Mouse (Mus musculus): ENCODE measurements around the gene Mcrip2. TPM values are rescaled to one million over a fixed set of nuclear protein-coding genes. Genes with fewer than 3 reads are reported as not detected.

Gene Mcrip2
- 38.2 and 38.4 TPM in 2 replicates for polyA plus RNA-seq (2015; fragmentation: Nextera tagmentation; extraction: Ambion mirVana)

GRCm38 (mm10) chr17:25868601-25869191 lies at the start of gene Mcrip2:
Gene Mcrip2, minus strand, starts transcription at chr17:25868764.

GRCm38 (mm10) chr17:25880196-25880910 lies 11.8 kb upstream of the Mcrip2 start, which contains the start of gene Wfikkn1:
Gene Wfikkn1, minus strand, starts transcription at chr17:25880858.

GRCm38 (mm10) chr17:25874721-25875170 lies 6.2 kb upstream of the Mcrip2 start, which contains the start of gene Mettl26:
Gene Mettl26, plus strand, starts transcription at chr17:25875074.

GRCm38 (mm10) chr17:25860832-25861703 lies 7.5 kb downstream of the Mcrip2 start, which contains the start of gene Wdr90:
Gene Wdr90, minus strand, starts transcription at chr17:25861501.

GRCm38 (mm10) chr17:25844396-25844901 lies 24.1 kb downstream of the Mcrip2 start, which contains the start of gene Rhot2:
Gene Rhot2, minus strand, starts transcription at chr17:25844851.

GRCm38 (mm10) chr17:25841117-25841880 lies 27.3 kb downstream of the Mcrip2 start, which contains the start of gene Gm20683:
Gene Gm20683, minus strand, starts transcription at chr17:25841763.

GRCm38 (mm10) chr17:25837076-25837410 lies 31.5 kb downstream of the Mcrip2 start, which contains the start of gene Rhbdl1:
Gene Rhbdl1, minus strand, starts transcription at chr17:25837295.

GRCm38 (mm10) chr17:25833291-25833663 lies 35.3 kb downstream of the Mcrip2 start, which contains the start of gene Stub1:
Gene Stub1, minus strand, starts transcription at chr17:25833404.

GRCm38 (mm10) chr17:25828712-25829557 lies 39.6 kb downstream of the Mcrip2 start, which contains the start of gene Jmjd8:
Gene Jmjd8, plus strand, starts transcription at chr17:25828867.

GRCm38 (mm10) chr17:25823452-25823851 lies 45.1 kb downstream of the Mcrip2 start, which contains the start of gene Wdr24:
Gene Wdr24, plus strand, starts transcription at chr17:25823627.

Other genes starting within 250 kb of the Mcrip2 start
- 0.97 and 2.3 TPM in 2 replicates for gene Gng13, start 151.6 kb downstream of the Mcrip2 start, polyA plus RNA-seq (2015; fragmentation: Nextera tagmentation; extraction: Ambion mirVana)
- gene Chtf18, start 141.3 kb downstream of the Mcrip2 start, polyA plus RNA-seq (2015; fragmentation: Nextera tagmentation; extraction: Ambion mirVana) = 23.3 and 29.4 TPM in 2 replicates
- 9.7 and 10.3 TPM in 2 replicates for gene Rpusd1, start 141.1 kb downstream of the Mcrip2 start, polyA plus RNA-seq (2015; fragmentation: Nextera tagmentation; extraction: Ambion mirVana)
- gene Mslnl, start 132.7 kb downstream of the Mcrip2 start, polyA plus RNA-seq (2015; fragmentation: Nextera tagmentation; extraction: Ambion mirVana) = not detected in 2 replicates
- gene Msln, start 114.4 kb downstream of the Mcrip2 start, polyA plus RNA-seq (2015; fragmentation: Nextera tagmentation; extraction: Ambion mirVana) = 66.0 and 71.7 TPM in 2 replicates
- 17.6 and 18.6 TPM in 2 replicates for gene Narfl, start 95.0 kb downstream of the Mcrip2 start, polyA plus RNA-seq (2015; fragmentation: Nextera tagmentation; extraction: Ambion mirVana)
- gene Haghl, start 83.1 kb downstream of the Mcrip2 start, polyA plus RNA-seq (2015; fragmentation: Nextera tagmentation; extraction: Ambion mirVana) = 24.5 and 25.5 TPM in 2 replicates
- 0.10 and 0.19 TPM in 2 replicates for gene Ccdc78, start 82.2 kb downstream of the Mcrip2 start, polyA plus RNA-seq (2015; fragmentation: Nextera tagmentation; extraction: Ambion mirVana)
- gene Fam173a, start 75.9 kb downstream of the Mcrip2 start, polyA plus RNA-seq (2015; fragmentation: Nextera tagmentation; extraction: Ambion mirVana) = 64.4 and 68.0 TPM in 2 replicates
- gene AC134908.4, start 73.1 kb downstream of the Mcrip2 start, polyA plus RNA-seq (2015; fragmentation: Nextera tagmentation; extraction: Ambion mirVana) = not detected in 2 replicates
- 42.7 and 43.8 TPM in 2 replicates for gene Metrn, start 71.6 kb downstream of the Mcrip2 start, polyA plus RNA-seq (2015; fragmentation: Nextera tagmentation; extraction: Ambion mirVana)
- 0.38 and 0.73 TPM in 2 replicates for gene Fbxl16, start 59.7 kb downstream of the Mcrip2 start, polyA plus RNA-seq (2015; fragmentation: Nextera tagmentation; extraction: Ambion mirVana)
- gene Wdr24, start 45.1 kb downstream of the Mcrip2 start, polyA plus RNA-seq (2015; fragmentation: Nextera tagmentation; extraction: Ambion mirVana) = 9.9 and 11.4 TPM in 2 replicates
- 12.0 and 13.3 TPM in 2 replicates for gene Jmjd8, start 39.9 kb downstream of the Mcrip2 start, polyA plus RNA-seq (2015; fragmentation: Nextera tagmentation; extraction: Ambion mirVana)
- 123 and 132 TPM in 2 replicates for gene Stub1, start 35.4 kb downstream of the Mcrip2 start, polyA plus RNA-seq (2015; fragmentation: Nextera tagmentation; extraction: Ambion mirVana)
- 1.4 and 1.9 TPM in 2 replicates for gene Rhbdl1, start 31.5 kb downstream of the Mcrip2 start, polyA plus RNA-seq (2015; fragmentation: Nextera tagmentation; extraction: Ambion mirVana)
- gene Gm20683, start 27.0 kb downstream of the Mcrip2 start, polyA plus RNA-seq (2015; fragmentation: Nextera tagmentation; extraction: Ambion mirVana) = 1.0 and 1.1 TPM in 2 replicates
- gene Rhot2, start 23.9 kb downstream of the Mcrip2 start, polyA plus RNA-seq (2015; fragmentation: Nextera tagmentation; extraction: Ambion mirVana) = 12.9 and 13.5 TPM in 2 replicates
- gene Wdr90, start 7.3 kb downstream of the Mcrip2 start, polyA plus RNA-seq (2015; fragmentation: Nextera tagmentation; extraction: Ambion mirVana) = 10.9 and 12.9 TPM in 2 replicates
- gene Mettl26, start 6.3 kb upstream of the Mcrip2 start, polyA plus RNA-seq (2015; fragmentation: Nextera tagmentation; extraction: Ambion mirVana) = 34.2 and 34.8 TPM in 2 replicates
- 0.30 and 0.38 TPM in 2 replicates for gene Wfikkn1, start 12.1 kb upstream of the Mcrip2 start, polyA plus RNA-seq (2015; fragmentation: Nextera tagmentation; extraction: Ambion mirVana)
- gene Rab40c, start 51.0 kb upstream of the Mcrip2 start, polyA plus RNA-seq (2015; fragmentation: Nextera tagmentation; extraction: Ambion mirVana) = 7.1 and 9.0 TPM in 2 replicates
- gene Pigq, start 76.2 kb upstream of the Mcrip2 start, polyA plus RNA-seq (2015; fragmentation: Nextera tagmentation; extraction: Ambion mirVana) = 119 and 130 TPM in 2 replicates
- 7.8 and 8.1 TPM in 2 replicates for gene Nhlrc4, start 76.2 kb upstream of the Mcrip2 start, polyA plus RNA-seq (2015; fragmentation: Nextera tagmentation; extraction: Ambion mirVana)
- gene A930017K11Rik, start 83.8 kb upstream of the Mcrip2 start, polyA plus RNA-seq (2015; fragmentation: Nextera tagmentation; extraction: Ambion mirVana) = 0.07 and 0.11 TPM in 2 replicates
- 15.0 and 15.2 TPM in 2 replicates for gene Capn15, start 117.0 kb upstream of the Mcrip2 start, polyA plus RNA-seq (2015; fragmentation: Nextera tagmentation; extraction: Ambion mirVana)
- 3.0 and 3.6 TPM in 2 replicates for gene Rab11fip3, start 200.8 kb upstream of the Mcrip2 start, polyA plus RNA-seq (2015; fragmentation: Nextera tagmentation; extraction: Ambion mirVana)
- 7.4 and 9.5 TPM in 2 replicates for gene Decr2, start 221.6 kb upstream of the Mcrip2 start, polyA plus RNA-seq (2015; fragmentation: Nextera tagmentation; extraction: Ambion mirVana)
- 70.6 and 73.3 TPM in 2 replicates for gene Nme4, start 226.8 kb upstream of the Mcrip2 start, polyA plus RNA-seq (2015; fragmentation: Nextera tagmentation; extraction: Ambion mirVana)
- 3.2 and 4.2 TPM in 2 replicates for gene Tmem8, start 244.5 kb upstream of the Mcrip2 start, polyA plus RNA-seq (2015; fragmentation: Nextera tagmentation; extraction: Ambion mirVana)

Measured in spleen, postnatal 0 days (tissue).